Mouse (Mus musculus) activated CD4-positive, CD25-positive, alpha-beta regulatory T cell, adult 4 months (primary cell): ENCODE measurements around the gene Osbpl8. TPM values are rescaled to one million over a fixed set of nuclear protein-coding genes. Genes with fewer than 3 reads are reported as not detected.

ENCODE experiments used
- ATAC-seq: one replicate; pipeline ENCODE4 v1.8.0; 2017
- polyA plus RNA-seq, 2 experiments: library from polyadenylated mRNA; unstranded; fragments of 100-300 nt; shearing (Covaris generic); gene quantifications; one replicate each; pipeline ENCODE4 v1.2.1; 2017

Gene Osbpl8
- polyA plus RNA-seq, 2 experiments from 2014 or later = 12.0 to 16.7 TPM

GRCm38 (mm10) chr10:111318805-111319500 is 154.4 kb downstream of the Osbpl8 start:
- ATAC-seq = no peak

- no peak for ATAC-seq
These were observed 156.0 kb downstream of the Osbpl8 start for GRCm38 (mm10) chr10:111320579-111320978.

DNA sequence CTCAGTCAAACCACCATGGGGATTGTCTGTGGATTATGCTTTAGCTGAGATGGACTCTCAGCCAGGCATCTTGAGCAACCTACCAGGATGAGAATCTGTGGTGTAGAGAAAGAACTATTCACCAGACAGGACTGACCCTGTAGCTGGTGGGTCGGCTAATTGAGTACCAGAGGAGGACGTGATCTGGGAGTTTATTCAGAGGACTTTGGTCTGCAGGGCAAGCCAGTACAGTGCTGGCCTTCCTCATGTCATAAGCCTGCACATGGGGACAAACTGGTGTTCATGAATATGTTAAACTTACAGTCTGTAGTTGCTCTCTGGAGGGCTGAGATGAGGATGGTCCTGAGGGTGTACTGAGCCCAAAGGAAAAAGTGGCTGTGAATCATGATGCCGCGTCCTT is 163.4 kb downstream of the Osbpl8 start:
- ATAC-seq = no peak

- no peak for ATAC-seq
These were observed 164.8 kb downstream of the Osbpl8 start for GRCm38 (mm10) chr10:111329326-111329725.

- no peak for ATAC-seq
These were observed 170.3 kb downstream of the Osbpl8 start for GRCm38 (mm10) chr10:111334902-111335301.

- no peak for ATAC-seq
These were observed 171.2 kb downstream of the Osbpl8 start for GRCm38 (mm10) chr10:111335517-111336352.

GRCm38 (mm10) chr10:111336353-111336713 is 171.8 kb downstream of the Osbpl8 start:
- ATAC-seq = no peak

DNA sequence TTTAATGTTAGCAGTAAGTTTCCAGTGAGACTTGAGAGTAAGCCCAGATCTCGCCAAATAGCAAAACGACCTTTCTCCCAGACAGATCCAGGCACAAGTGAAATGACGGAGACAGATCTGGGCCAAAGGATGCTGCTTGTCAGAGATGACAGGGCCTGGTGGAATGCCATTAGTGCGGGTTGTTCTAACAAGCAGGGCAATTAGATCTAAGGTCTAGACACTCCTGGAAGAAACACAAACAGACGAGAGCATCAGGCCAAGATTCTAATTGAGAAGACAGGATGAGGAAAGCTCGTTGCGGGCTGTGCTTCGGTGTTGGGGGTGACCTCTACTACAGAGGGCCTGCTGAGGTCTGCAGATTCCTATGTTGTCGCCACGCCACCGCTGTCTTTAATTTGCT is 174.7 kb downstream of the Osbpl8 start:
- ATAC-seq = no peak

GRCm38 (mm10) chr10:111341761-111342160 is 177.2 kb downstream of the Osbpl8 start:
- no peak for ATAC-seq

- no peak for ATAC-seq
These were observed 179.0 kb downstream of the Osbpl8 start for GRCm38 (mm10) chr10:111343555-111343954.

Other genes with a start within 250 kb of the Osbpl8 start
- 1 to 10 TPM; 4.2 to 7.8 TPM for gene Csrp2, start 245.0 kb upstream of the Osbpl8 start, polyA plus RNA-seq
- gene Zdhhc17, start 154.6 kb upstream of the Osbpl8 start, polyA plus RNA-seq = 10 to 100 TPM; 11.1 to 16.7 TPM
- 1 to 10 TPM; 1.4 to 1.6 TPM for gene Bbs10, start 133.9 kb downstream of the Osbpl8 start, polyA plus RNA-seq